Mouse (Mus musculus) kidney, adult 2 months (tissue): Measurements from ENCODE around the gene Slc2a3. TPM values are rescaled to one million over a fixed set of nuclear protein-coding genes. Genes with fewer than 3 reads are reported as not detected.

ENCODE experiments used
- DNase-seq: peaks from one replicate; pipeline ENCODE4 v3.0.0; 2021
- H3K27ac ChIP-seq: fragments of 200-500 bp; 2 replicates; pipeline ENCODE4 v1.5.1; 2012; ENCODE audit warnings: low read depth, low read length, control low read depth, inconsistent platforms; ENCODE audit not compliant: insufficient read depth
- H3K27me3 ChIP-seq: fragments of 200-500 bp; replicated peaks from 2 replicates; pipeline ENCODE4 v1.6.1; 2012; ENCODE audit warnings: mild to moderate bottlenecking, moderate library complexity, low read length, inconsistent platforms; ENCODE audit not compliant: control insufficient read depth, insufficient read depth
- H3K36me3 ChIP-seq: fragments of 200-500 bp; 2 replicates; pipeline ENCODE4 v1.6.1; 2012; ENCODE audit warnings: mild to moderate bottlenecking, moderate library complexity, low read length, inconsistent platforms; ENCODE audit not compliant: control insufficient read depth, insufficient read depth
- H3K4me1 ChIP-seq: fragments of 200-500 bp; 2 replicates; pipeline ENCODE4 v1.6.1; 2011; ENCODE audit warnings: low read length; ENCODE audit not compliant: control insufficient read depth, insufficient read depth
- H3K4me3 ChIP-seq: fragments of 200-500 bp; 2 replicates; pipeline ENCODE4 v1.5.1; 2011; ENCODE audit warnings: mild to moderate bottlenecking, low read depth, low read length, control low read depth; ENCODE audit not compliant: insufficient read depth
- CTCF ChIP-seq: fragments of 200-500 bp; conservative IDR thresholded peaks from 2 replicates; pipeline ENCODE4 v1.5.1; 2011; ENCODE audit warnings: low read depth, mild to moderate bottlenecking, control low read depth, low read length, moderate library complexity, mixed read lengths; ENCODE audit not compliant: insufficient read depth, insufficient read length
- POLR2A ChIP-seq: fragments of 200-500 bp; IDR thresholded peaks from one replicate; pipeline ENCODE4 v1.6.1; 2011; ENCODE audit warnings: low read depth, low read length, control low read depth
- WGBS: fragments of 180-500 bp; shearing (Covaris S2); methylation state at CpG from one replicate; pipeline ENCODE4 v1.1.7; 2018; 5-methylcytosine and 5-hydroxymethylcytosine counted together
- polyA plus RNA-seq: library from polyadenylated mRNA; depleted of rRNA; stranded (reverse); fragments of >200 nt; gene quantifications from 2 replicates; pipeline ENCODE4 v1.2.3, GENCODE M21; 2012; rRNA removed

Gene Slc2a3
- polyA plus RNA-seq, 1 experiment, result 2.7 TPM

- no peaks in the 10 kb centered on the region for H3K4me1 ChIP-seq
- TF ChIP-seq CTCF, result no peak
- no peak for TF ChIP-seq POLR2A
- WGBS, result 95% methylated on average over 3 of the region's 3 CpGs
- DNase-seq, result no peak
- H3K36me3 ChIP-seq, result no peaks in the 10 kb centered on the region
- no peak overlapping the region for H3K27ac ChIP-seq
- H3K27me3 ChIP-seq, result no peaks in the 10 kb centered on the region
- H3K4me3 ChIP-seq, result no peak overlapping the region
These were observed 106.0 kb downstream of the Slc2a3 start for GRCm38 (mm10) chr6:122695398-122695797.

- Histone ChIP-seq H3K4me3 (no peak overlapping the region), H3K27ac (no peak overlapping the region), H3K27me3 (no peaks in the 10 kb centered on the region), H3K4me1 (no peaks in the 10 kb centered on the region), H3K36me3 (no peaks in the 10 kb centered on the region)
- WGBS, result 75% methylated on average over 5 of the region's 5 CpGs
- no peak for DNase-seq
- TF ChIP-seq POLR2A (no peak), CTCF (no peak)
These were observed 111.4 kb downstream of the Slc2a3 start for GRCm38 (mm10) chr6:122690082-122690481.

- 76% methylated on average over 6 of the region's 6 CpGs for WGBS
- DNase-seq, result no peak
These were observed 111.9 kb downstream of the Slc2a3 start for GRCm38 (mm10) chr6:122689411-122690055.

GRCm38 (mm10) chr6:122686709-122687108, 114.7 kb downstream of the Slc2a3 start:
- TF ChIP-seq POLR2A (no peak), CTCF (no peak)
- Histone ChIP-seq H3K4me1 (no peaks in the 10 kb centered on the region), H3K27me3 (no peaks in the 10 kb centered on the region), H3K27ac (no peak overlapping the region), H3K4me3 (no peak overlapping the region), H3K36me3 (no peaks in the 10 kb centered on the region)
- WGBS, result 87% methylated on average over 13 of the region's 13 CpGs
- DNase-seq, result no peak

More at GRCm38 (mm10) chr6:122689411-122690055, 111.9 kb downstream of the Slc2a3 start:
- Histone ChIP-seq H3K36me3 (no peaks in the 10 kb centered on the region), H3K4me1 (no peaks in the 10 kb centered on the region), H3K27me3 (no peaks in the 10 kb centered on the region), H3K27ac (no peak overlapping the region), H3K4me3 (no peak overlapping the region)
- TF ChIP-seq CTCF, result no peak
- TF ChIP-seq POLR2A, result no peak

- Histone ChIP-seq H3K4me3 (no peak overlapping the region), H3K27ac (no peak overlapping the region), H3K36me3 (no peaks in the 10 kb centered on the region), H3K4me1 (no peaks in the 10 kb centered on the region), H3K27me3 (no peaks in the 10 kb centered on the region)
- 84% methylated on average over 3 of the region's 3 CpGs for WGBS
- TF ChIP-seq POLR2A, result no peak
- TF ChIP-seq CTCF, result no peak
- DNase-seq, result no peak
These were observed 118.8 kb downstream of the Slc2a3 start for GRCm38 (mm10) chr6:122682646-122683045.

Other genes with a start within 250 kb of the Slc2a3 start
- not detected in 2 replicates for gene Aicda, start 247.8 kb downstream of the Slc2a3 start, polyA plus RNA-seq
- 11.3 and 15.2 TPM in 2 replicates for gene Apobec1, start 199.2 kb downstream of the Slc2a3 start, polyA plus RNA-seq
- not detected in 2 replicates for gene Gdf3, start 191.6 kb downstream of the Slc2a3 start, polyA plus RNA-seq
- gene Dppa3, start 175.2 kb downstream of the Slc2a3 start, polyA plus RNA-seq, result not detected in 2 replicates
- 0.06 TPM in 1 of 2 replicates, not detected in the other for gene Nanog, start 94.2 kb downstream of the Slc2a3 start, polyA plus RNA-seq
- gene Foxj2, start 18.3 kb upstream of the Slc2a3 start, polyA plus RNA-seq, result 9.7 and 12.7 TPM in 2 replicates
- 1.6 and 2.1 TPM in 2 replicates for gene C3ar1, start 54.5 kb upstream of the Slc2a3 start, polyA plus RNA-seq
- gene Necap1, start 72.8 kb upstream of the Slc2a3 start, polyA plus RNA-seq, result 20.5 and 25.0 TPM in 2 replicates
- gene Clec4a1, start 120.2 kb upstream of the Slc2a3 start, polyA plus RNA-seq, result 1.1 and 1.2 TPM in 2 replicates
- gene Clec4a3, start 150.9 kb upstream of the Slc2a3 start, polyA plus RNA-seq, result 0.33 and 0.84 TPM in 2 replicates
- not detected in 2 replicates for gene Clec4a4, start 188.7 kb upstream of the Slc2a3 start, polyA plus RNA-seq
- 0.64 and 1.5 TPM in 2 replicates for gene Clec4b1, start 248.3 kb upstream of the Slc2a3 start, polyA plus RNA-seq